Mouse (Mus musculus) megakaryocyte-erythroid progenitor cell, adult 5 weeks (primary cell): Measurements from ENCODE around the gene Amt. TPM values are rescaled to one million over a fixed set of nuclear protein-coding genes. Genes with fewer than 3 reads are reported as not detected.

Experiments used
- polyA plus RNA-seq: library from polyadenylated mRNA; stranded (reverse); fragments of >175 nt; gene quantifications from 2 replicates; pipeline ENCODE4 v1.2.3, GENCODE M21; 2012

The Amt gene
- 0.04 and 0.23 TPM in 2 replicates for polyA plus RNA-seq

GRCm38 (mm10) chr9:108296453-108297355 is at the start of gene Amt:
Amt (plus strand) TSS chr9:108296853.

GRCm38 (mm10) chr9:108263690-108264190 is 32.9 kb upstream of the Amt start, which contains the start of gene Dag1:
Dag1 (minus strand) TSS chr9:108263958.

GRCm38 (mm10) chr9:108290016-108290750 is 6.5 kb upstream of the Amt start, which contains the start of gene Nicn1:
Nicn1 (plus strand) TSS chr9:108290429.

GRCm38 (mm10) chr9:108305629-108306520 is 9.2 kb downstream of the Amt start, which contains the start of the genes Rhoa and Tcta:
Rhoa (plus strand) TSS chr9:108306129.
Tcta (minus strand) TSS chr9:108306160.

GRCm38 (mm10) chr9:108338886-108339781 is 42.5 kb downstream of the Amt start, which contains the start of gene Gpx1:
Gpx1 (plus strand) TSS chr9:108338903.

GRCm38 (mm10) chr9:108347540-108348289 is 51.1 kb downstream of the Amt start, which contains the start of gene Usp4:
Usp4 (plus strand) TSS chr9:108347853.

Other genes starting within 250 kb of the Amt start
- gene Gmppb, start 247.6 kb upstream of the Amt start, polyA plus RNA-seq = 14.6 and 19.6 TPM in 2 replicates
- gene Amigo3, start 243.7 kb upstream of the Amt start, polyA plus RNA-seq = 2.5 TPM in 2 replicates
- gene Mst1, start 216.4 kb upstream of the Amt start, polyA plus RNA-seq = 0.28 TPM in 1 of 2 replicates, not detected in the other
- 100 and 113 TPM in 2 replicates for gene Rnf123, start 213.5 kb upstream of the Amt start, polyA plus RNA-seq
- 48.2 and 48.5 TPM in 2 replicates for gene Apeh, start 202.2 kb upstream of the Amt start, polyA plus RNA-seq
- gene Bsn, start 106.5 kb upstream of the Amt start, polyA plus RNA-seq = 9.8 and 12.3 TPM in 2 replicates
- gene Dag1, start 32.9 kb upstream of the Amt start, polyA plus RNA-seq = 12.5 and 12.7 TPM in 2 replicates
- gene Nicn1, start 6.4 kb upstream of the Amt start, polyA plus RNA-seq = 0.28 and 0.59 TPM in 2 replicates
- 110 and 123 TPM in 2 replicates for gene Rhoa, start 9.3 kb downstream of the Amt start, polyA plus RNA-seq
- gene Tcta, start 9.3 kb downstream of the Amt start, polyA plus RNA-seq = 1.8 and 2.2 TPM in 2 replicates
- gene Gpx1, start 42.0 kb downstream of the Amt start, polyA plus RNA-seq = 608 and 718 TPM in 2 replicates
- gene Usp4, start 51.0 kb downstream of the Amt start, polyA plus RNA-seq = 70.5 and 73.8 TPM in 2 replicates
- 1.7 and 3.6 TPM in 2 replicates for gene 1700102P08Rik, start 96.0 kb downstream of the Amt start, polyA plus RNA-seq
- 0.04 and 0.11 TPM in 2 replicates for gene Ccdc36, start 131.6 kb downstream of the Amt start, polyA plus RNA-seq
- not detected in 2 replicates for gene BC048562, start 139.6 kb downstream of the Amt start, polyA plus RNA-seq
- gene Ccdc71, start 163.7 kb downstream of the Amt start, polyA plus RNA-seq = 13.1 and 13.7 TPM in 2 replicates
- 16.9 and 18.1 TPM in 2 replicates for gene Klhdc8b, start 164.7 kb downstream of the Amt start, polyA plus RNA-seq
- 0.40 and 0.66 TPM in 2 replicates for gene Lamb2, start 182.9 kb downstream of the Amt start, polyA plus RNA-seq
- gene Usp19, start 193.7 kb downstream of the Amt start, polyA plus RNA-seq = 150 and 194 TPM in 2 replicates
- 117 and 129 TPM in 2 replicates for gene Qars, start 210.9 kb downstream of the Amt start, polyA plus RNA-seq
- gene Qrich1, start 220.0 kb downstream of the Amt start, polyA plus RNA-seq = 101 and 122 TPM in 2 replicates